Mouse (Mus musculus) retina, embryonic 14.5 days (tissue): ENCODE measurements at regions not wholly inside any gene's neighbourhood (a gene's known extent, or its start where the extent isn't known, plus 50 kb on each side); places are given as distances from the start of the nearest gene placed in this dataset.

Source experiments
- DNase-seq: peaks from one replicate; pipeline ENCODE4 v3.0.0-alpha.2; 2015; ENCODE audit warnings: low spot score

- DNase-seq = no peak
Measured at GRCm38 (mm10) chr12:6930726-6931125, 1046.7 kb upstream of the Apob start.

DNA sequence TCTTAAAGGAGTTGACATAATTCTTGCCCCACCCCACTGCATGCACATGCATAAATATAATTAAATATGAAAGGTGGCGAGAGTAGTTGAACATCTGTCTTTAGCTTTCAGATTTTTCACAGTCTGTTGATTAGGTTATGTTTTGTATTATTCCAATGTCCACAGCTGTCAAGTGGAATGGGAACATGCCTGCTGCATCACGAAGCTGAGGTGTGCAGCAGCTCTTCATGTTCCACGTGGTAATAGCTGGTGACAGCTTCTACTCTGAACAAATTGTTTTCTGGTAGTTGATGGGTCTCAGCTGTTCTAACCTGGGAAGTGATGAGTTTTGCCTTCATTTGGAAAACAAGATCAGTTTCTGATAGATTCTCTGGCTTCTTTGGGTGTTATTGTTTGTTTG lies 1020.8 kb upstream of the Apob start:
- DNase-seq = peak; percentile 71

GRCm38 (mm10) chr12:6984664-6985063 lies 992.8 kb upstream of the Apob start:
- DNase-seq = peak; percentile 5

GRCm38 (mm10) chr12:7028447-7028846 lies 949.0 kb upstream of the Apob start:
- no peak for DNase-seq

- peak; percentile 18 for DNase-seq
Measured at GRCm38 (mm10) chr12:7029396-7030065, 947.9 kb upstream of the Apob start.

- DNase-seq = no peak
Measured at GRCm38 (mm10) chr12:7050791-7051190, 926.7 kb upstream of the Apob start.

DNA sequence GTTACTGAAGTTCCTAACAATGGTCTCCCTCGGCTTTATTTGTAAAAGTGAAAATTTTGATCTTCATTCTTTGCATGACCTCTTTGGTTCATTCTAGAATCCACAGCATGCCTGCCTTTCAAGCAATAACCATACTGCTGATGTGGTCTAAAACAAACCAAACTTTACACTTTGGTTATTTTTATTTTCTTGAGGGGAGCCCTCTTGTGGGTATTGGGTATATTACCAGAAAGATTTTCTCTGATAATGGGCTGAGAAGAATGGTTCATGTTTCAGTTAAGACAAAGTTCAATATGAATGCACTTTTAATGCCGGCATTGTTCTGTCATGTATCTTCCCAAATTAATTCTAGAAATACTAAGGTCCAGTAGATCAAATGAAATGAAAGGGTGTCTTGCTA lies 922.9 kb upstream of the Apob start:
- peak; percentile 32 for DNase-seq

DNA sequence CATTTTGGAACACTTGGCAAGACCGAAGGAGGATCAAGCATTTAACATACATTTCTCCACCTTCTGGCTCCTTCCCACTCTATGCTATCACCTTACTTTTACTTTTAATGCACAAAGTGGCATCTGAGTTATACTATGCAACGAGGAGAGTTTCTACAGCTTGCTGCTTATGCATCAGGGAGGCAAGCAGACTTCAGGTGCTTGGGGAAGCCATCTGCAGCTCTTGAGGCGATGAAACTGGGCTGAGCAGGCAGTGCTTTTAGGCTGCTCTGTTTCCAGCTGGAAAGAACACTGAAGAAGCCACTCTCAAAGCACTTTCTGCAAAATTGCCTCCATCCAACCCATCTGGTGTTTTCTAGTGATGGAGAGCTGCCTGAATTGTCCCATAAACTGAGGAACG lies 882.9 kb upstream of the Apob start:
- no peak for DNase-seq

DNA sequence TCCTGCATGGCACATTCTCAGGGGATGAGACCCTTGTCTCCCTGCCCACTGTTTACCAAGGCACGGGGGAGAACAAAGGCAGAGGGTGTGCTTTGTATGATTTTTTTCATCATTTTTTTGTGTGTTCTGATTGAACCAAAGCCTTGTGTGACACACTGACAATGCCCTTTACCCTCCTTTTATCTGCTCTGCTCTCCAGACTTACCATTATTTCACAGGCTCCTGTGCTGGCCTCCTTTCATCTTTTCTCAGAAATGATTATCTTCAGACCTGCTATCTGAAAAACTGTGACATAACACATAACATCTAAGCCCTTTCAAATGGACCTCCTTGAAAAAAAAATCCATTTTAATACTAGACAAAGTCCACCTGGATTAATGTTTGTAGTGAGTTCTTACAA lies 882.0 kb upstream of the Apob start:
- no peak for DNase-seq

GRCm38 (mm10) chr12:7096221-7096620 lies 881.2 kb upstream of the Apob start:
- DNase-seq = no peak

- no peak for DNase-seq
Measured at GRCm38 (mm10) chr12:7139044-7139443, 838.4 kb upstream of the Apob start.
